Mouse (Mus musculus) C2C12 (cell line): ENCODE measurements around the gene Gm10153.

Experiments used
- CTCF ChIP-seq: IDR thresholded peaks from one replicate; pipeline ENCODE4 v1.5.1; 2011; ENCODE audit not compliant: control insufficient read depth, insufficient read depth, insufficient read length
- MAX ChIP-seq: IDR thresholded peaks from one replicate; pipeline ENCODE4 v1.6.1; 2011; ENCODE audit warnings: mild to moderate bottlenecking, control low read depth
- MYOG ChIP-seq: IDR thresholded peaks from one replicate; pipeline ENCODE4 v1.6.1; 2011; ENCODE audit not compliant: control insufficient read depth, insufficient read length; ENCODE audit errors: extremely low read depth

DNA sequence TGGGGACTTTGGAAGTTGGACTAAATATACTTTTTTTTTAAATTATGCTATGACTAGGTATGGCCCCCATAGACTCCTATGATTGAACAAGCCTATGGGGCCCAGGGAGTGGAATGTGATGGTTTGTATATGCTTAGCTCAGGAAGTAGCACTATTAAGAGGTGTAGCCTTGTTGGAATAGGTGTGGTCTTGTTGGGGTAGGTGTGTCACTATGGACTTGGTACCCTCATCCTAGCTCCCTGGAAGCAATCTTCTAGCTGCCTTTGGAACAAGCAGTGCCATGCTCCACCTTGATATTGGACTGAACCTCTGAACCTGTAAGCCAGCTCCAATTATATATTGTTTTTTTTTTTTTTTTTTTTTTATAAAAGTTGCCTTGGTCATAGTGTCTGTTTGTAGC, 15.3 kb upstream of the Gm10153 start:
- TF ChIP-seq CTCF (no peak), MYOG (no peak), MAX (no peak)
